Mouse (Mus musculus): Measurements from ENCODE around the gene Spag5.

Gene Spag5

DNA sequence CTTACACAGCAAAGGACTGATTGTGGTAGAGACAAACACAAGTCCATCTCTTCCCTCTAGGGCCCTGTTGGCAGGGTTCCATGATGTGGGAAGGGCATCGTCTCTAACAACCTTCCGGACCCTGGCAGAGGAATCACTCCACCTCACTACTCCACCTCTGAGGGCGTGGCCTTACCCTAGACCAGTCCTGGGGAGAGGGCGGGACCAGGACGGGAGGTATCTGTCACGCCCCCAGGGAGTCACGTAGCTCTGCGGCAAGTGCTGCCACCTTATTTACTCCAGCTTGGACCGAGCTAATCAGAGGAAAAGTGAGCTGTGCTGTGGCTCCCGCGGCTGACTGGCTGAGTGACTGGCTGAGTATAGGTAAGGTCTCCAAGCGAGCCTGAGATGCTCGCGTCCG, 21.5 kb downstream of the Spag5 start, which contains the start of gene Aldoc:
Gene Aldoc, plus strand, starts transcription at position 109 of the 400 bp plus-strand sequence.
- DNase-seq (ENCODE audit: low read depth, low spot score), result peak; percentile 71

DNA sequence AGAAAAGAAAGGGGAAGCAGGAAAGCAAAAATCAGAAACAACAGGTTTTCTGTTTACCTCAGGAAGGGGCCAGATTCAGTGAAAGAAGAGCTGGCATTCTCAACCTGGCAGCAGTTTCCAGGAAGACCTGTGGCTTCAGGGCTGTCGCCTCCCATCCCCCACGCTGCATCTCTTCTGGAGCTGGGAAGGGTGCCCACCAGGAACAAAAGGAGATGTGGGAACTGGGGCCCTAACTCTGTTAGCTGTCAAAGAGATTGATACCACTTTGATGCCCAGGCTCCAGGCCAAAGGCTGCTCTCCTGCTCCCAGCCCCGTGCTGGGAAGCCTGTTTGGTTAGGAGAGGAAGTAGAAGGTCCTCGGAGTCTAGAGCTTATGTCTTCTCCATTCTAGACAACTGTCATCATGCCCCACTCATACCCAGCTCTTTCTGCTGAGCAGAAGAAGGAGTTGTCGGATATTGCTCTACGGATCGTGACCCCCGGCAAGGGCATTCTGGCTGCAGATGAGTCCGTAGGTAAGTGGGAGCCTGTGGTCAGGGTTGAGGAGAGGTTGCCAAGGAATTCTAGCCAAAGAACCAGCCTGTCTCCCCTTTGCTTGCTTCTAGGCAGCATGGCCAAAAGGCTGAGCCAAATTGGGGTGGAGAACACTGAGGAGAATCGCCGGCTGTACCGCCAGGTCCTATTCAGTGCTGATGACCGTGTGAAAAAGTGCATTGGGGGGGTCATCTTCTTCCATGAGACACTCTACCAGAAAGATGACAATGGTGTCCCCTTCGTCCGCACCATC, 22.9 kb downstream of the Spag5 start:
- no peak for DNase-seq (ENCODE audit: low read depth, low spot score)

DNA sequence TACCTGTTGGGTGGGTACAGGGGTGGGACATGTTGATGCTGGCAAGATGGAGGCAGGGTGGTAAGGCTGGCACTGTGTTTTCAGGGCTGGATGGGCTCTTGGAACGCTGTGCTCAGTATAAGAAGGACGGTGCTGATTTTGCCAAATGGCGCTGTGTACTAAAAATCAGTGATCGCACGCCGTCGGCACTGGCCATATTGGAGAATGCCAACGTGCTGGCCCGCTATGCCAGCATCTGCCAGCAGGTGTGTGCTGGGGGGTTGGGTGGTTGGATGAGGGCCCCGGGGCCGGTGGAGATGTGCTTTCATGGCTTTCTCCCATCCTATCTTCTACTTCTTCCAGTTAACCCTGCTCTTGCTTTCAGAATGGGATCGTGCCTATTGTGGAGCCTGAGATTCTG, 23.6 kb downstream of the Spag5 start:
- no peak for DNase-seq (ENCODE audit: low read depth, low spot score)

GRCm38 (mm10) chr11:78327215-78327614, 25.9 kb downstream of the Spag5 start:
- DNase-seq (ENCODE audit: low read depth, low spot score), result no peak

DNA sequence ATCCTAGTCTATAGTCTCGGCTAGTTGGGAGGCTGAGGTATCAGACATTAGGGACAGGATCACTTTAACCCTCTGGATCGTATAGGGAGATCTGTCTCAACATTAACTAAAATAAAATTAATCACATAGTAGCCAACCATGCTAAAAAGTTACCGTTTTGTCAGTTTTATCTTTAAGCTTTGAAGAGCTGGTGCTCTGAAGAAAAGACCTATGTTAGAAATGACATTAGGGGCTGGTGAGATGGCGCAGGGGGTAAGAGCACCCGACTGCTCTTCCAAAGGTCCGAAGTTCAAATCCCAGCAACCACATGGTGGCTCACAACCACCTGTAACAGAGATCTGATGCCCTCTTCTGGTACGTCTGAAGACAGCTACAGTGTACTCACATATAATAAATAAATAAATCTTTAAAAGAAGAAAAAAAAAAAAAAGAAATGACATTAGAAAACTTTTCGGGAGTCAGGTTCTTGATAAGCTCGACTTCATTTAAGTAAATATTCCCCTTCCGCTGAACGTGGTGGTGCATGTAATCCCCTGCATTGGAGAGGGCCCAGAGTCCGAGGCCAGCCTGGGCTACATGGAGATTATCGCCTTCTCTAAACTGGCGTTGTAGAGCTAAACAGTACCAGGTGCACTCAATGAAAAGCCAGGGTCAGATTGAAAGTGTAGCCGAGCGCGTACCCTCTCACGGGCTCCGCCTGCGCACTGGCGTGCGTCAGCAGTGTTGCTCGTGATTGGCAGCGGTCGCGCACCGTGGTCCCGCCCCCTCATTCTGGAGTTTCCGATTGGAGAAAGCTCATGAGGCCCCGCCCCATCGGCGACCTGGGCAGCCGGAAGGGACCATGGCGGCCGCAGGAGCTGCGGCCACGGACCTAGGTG, 26.5 kb downstream of the Spag5 start, which contains the start of gene Pigs:
Gene Pigs, plus strand, starts transcription at position 782 of the 878 bp plus-strand sequence.
- peak; percentile 96 for DNase-seq (ENCODE audit: low read depth, low spot score)

- no peak for DNase-seq (ENCODE audit: low read depth, low spot score)
These were observed 27.3 kb downstream of the Spag5 start for GRCm38 (mm10) chr11:78328512-78329056.

GRCm38 (mm10) chr11:78332676-78333075, 31.3 kb downstream of the Spag5 start:
- DNase-seq (ENCODE audit: low read depth, low spot score), result no peak

DNA sequence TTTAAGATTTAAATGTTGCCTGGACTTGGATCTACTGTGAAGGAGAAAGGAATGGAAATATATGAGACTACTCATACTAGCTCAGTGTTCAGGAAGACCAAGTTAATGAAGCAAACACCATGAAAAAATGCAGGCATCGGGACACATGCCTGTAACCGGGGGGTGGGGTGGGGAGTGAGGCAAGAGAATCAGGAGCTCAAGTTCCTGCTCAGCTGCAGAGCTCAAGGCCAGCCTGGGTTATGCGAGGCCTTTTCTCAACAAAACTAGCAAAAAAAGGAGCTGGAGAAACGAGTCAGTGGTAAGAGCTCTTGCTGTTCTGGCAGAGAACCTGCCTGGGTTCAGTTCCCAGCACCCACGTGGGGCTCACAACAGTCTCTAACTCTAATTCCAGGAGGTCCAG, 32.7 kb downstream of the Spag5 start:
- DNase-seq (ENCODE audit: low read depth, low spot score), result no peak

GRCm38 (mm10) chr11:78337040-78337439, 35.7 kb downstream of the Spag5 start:
- no peak for DNase-seq (ENCODE audit: low read depth, low spot score)

DNA sequence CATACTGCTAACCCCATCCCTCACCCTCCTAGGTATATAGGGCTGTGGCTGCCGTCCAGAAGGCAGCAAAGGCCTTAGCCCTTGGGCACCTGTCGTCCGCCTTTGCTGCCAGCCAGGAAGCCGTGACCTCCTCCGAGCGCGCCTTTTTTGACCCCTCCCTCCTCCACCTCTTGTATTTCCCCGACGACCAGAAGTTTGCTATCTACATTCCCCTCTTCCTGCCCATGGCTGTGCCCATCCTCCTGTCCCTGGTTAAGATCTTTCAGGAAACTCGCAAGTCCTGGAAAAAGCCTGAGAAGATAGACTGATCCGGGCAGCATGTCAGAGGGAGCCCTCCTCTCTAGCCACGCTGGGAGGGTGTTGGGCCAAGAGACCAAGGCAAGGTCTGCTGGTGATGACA, 40.4 kb downstream of the Spag5 start:
- DNase-seq (ENCODE audit: low read depth, low spot score), result no peak

- DNase-seq (ENCODE audit: low read depth, low spot score), result peak; percentile 76
These were observed 42.3 kb downstream of the Spag5 start, which contains the start of gene Unc119 for GRCm38 (mm10) chr11:78343381-78344327. Gene Unc119 (plus strand): TSS chr11:78343482.

DNA sequence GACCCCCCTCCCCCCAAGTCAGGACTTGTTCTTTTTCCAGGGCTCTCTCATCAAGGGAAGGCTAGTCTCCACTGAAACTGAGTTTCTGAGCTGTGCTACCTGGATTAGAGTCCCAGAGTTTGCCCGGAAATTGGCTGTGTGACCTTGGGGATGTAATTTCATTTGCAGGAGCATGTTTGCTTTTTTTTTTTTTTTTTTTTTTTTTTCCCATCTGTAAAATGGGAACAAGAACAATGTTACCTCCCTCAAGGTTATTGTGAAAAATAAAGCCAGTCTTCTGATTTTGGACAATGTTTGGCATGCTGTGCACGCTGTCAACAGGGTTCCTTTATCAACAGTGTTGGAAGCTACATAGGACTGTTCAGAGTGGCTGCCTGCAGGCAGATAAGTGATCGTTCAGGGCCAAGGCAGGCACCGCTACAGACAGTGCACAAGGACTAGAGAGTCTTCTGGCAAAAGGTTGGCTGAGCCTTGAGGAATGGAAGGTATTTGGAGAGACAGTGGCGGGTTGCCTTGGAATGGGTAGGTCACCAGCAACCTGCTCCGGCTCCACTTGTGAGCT, 43.1 kb downstream of the Spag5 start:
- DNase-seq (ENCODE audit: low read depth, low spot score), result no peak

DNA sequence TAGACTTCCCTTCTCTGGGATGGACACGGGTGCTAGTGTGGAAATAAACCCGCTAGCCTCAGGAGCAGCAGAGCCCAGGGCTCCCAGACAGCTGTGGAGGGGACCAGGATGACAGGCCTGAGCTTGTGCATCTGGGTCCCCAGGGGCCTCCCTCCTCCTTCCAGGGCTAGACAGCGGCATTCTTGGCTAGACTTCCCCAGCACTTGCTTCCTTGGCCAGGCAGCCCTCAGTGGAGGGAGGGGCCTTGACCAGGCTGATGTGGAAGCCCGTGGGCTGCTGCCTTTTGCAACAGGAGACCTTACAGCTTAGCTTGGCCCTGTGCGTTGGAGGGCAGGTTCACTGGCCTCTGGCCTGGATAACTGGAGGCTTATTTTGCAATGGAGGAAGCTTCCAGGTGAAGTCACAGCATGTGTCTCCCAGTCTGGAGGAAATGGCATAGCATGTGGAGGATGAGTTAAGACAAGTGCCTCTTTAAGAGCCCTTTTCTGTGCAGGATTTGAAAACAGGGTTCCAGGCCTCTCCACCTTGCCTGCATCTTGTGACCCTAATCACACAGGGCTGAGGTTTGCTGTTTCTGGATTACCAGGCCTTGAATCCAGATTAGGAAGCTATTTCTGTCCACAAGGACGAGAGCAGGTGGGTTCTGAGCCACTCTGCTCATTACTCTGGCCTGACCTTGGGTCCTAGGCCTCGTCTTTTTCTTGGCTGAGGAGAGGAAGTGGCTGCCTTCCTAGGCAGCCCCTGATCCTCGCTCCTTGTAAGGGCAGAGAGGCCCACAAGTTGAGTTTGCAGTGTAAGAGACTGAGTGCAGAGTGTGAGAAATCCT, 43.8 kb downstream of the Spag5 start:
- DNase-seq (ENCODE audit: low read depth, low spot score), result peak; percentile 39

GRCm38 (mm10) chr11:78345801-78346200, 44.5 kb downstream of the Spag5 start:
- no peak for DNase-seq (ENCODE audit: low read depth, low spot score)

DNA sequence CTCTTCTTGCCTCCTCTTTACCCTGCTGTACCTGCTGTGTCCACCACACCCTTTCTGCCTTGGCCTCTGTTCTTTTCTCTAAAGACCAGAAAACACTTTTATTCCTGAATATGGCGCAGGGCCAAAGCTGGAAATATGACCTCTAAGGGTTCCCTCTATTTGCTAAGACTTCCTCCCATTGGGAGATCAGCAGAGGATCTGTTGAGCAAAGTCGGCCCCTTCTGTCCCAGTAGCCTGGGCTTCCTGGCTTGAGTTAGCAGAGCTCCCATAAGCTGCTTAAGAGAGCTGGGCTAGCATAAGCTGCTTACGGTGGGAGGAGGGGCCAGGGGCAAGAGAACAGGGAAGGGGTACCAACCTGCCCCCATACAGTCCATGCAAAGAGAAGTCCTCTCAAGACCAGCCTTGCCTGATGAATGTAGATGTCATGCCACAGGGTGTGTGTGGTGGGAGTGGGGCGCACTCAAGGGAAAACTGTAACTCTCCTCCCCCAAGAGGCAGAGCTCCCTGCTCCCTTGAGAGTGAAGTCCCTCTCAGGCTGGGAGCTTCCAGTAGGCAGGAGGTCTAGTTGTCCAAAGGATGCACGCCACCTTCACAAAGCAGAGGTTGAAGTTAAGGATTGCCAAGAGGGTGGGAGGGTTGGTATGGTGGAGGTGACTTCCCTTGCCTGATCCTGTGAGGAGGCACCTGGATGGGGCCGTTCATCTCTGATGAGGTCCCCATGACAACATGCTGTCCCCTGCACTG, 45.2 kb downstream of the Spag5 start:
- no peak for DNase-seq (ENCODE audit: low read depth, low spot score)

DNA sequence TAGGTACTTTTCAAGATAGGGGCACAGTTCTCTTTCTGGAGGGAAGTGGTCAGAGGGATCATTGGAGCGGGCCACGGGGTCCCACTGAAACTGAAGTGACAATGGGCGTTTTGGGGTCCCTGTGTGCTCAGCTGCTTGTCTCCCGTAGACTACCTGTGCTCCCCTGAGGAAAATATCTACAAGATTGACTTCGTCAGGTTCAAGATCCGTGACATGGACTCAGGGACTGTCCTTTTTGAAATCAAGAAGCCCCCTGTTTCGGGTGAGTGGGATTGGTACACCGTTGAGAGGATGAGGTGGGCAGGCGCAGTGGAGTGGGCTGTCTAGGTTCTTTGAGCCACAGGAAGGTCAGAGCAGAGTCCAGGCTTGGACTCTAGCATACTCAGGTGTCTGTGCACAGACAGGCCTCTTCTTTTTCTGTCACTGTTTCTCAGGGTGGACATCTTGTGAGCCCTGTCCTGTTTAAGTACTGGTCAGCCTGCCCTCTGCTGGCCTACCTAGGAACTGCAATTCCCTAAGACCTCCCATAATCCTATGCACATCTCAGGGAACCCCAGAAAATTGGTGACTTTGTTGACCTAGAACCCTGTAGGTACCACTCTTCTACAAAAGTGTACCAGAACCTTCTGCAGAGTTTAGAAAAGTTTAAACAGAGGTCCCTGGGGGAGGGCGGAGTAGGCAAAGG, 45.9 kb downstream of the Spag5 start:
- DNase-seq (ENCODE audit: low read depth, low spot score), result peak; percentile 86

GRCm38 (mm10) chr11:78347908-78348307, 46.6 kb downstream of the Spag5 start:
- DNase-seq (ENCODE audit: low read depth, low spot score), result no peak

DNA sequence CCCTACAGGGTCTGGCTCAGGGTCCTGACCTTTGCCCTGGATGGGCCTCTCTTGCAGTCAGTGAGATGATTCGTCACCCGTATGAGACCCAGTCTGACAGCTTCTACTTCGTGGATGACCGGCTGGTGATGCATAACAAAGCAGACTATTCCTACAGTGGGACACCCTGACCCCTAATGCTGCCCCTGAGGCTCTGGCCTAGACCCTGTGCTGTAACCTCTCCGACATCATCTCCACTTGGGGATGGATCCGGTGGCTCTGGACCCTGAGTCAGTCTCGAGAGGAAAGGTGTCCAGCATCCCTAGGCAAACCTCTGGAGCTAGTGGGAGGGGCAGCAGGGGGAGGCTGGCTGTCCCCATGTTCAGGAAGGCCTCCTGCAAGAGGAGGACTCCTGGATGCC, 47.1 kb downstream of the Spag5 start:
- no peak for DNase-seq (ENCODE audit: low read depth, low spot score)
